Mouse (Mus musculus): ENCODE measurements around the gene Sgo2a. TPM values are rescaled to one million over a fixed set of nuclear protein-coding genes. Genes with fewer than 3 reads are reported as not detected.

Gene Sgo2a
- polyA plus RNA-seq, 1 experiment from 2014 or later = 9.5 TPM

- H3K4me2 ChIP-seq (replicated peaks) = no peak overlapping the region
- no peaks in the 10 kb centered on the region for H3K4me1 ChIP-seq
- H3K9me3 ChIP-seq = no peaks in the 10 kb centered on the region
- no peaks in the 10 kb centered on the region for H3K27me3 ChIP-seq
- no peak overlapping the region for H3K4me3 ChIP-seq
- H3K9ac ChIP-seq (replicated peaks) = no peak overlapping the region
- no peak for ATAC-seq (replicated peaks)
- WGBS = 88% methylated on average over 1 of the region's 1 CpGs
- no peaks in the 10 kb centered on the region for H3K36me3 ChIP-seq
- H3K27ac ChIP-seq (replicated peaks) = no peak overlapping the region
Measured at GRCm38 (mm10) chr1:58071509-58071908, 75.7 kb downstream of the Sgo2a start.

GRCm38 (mm10) chr1:58072416-58072815, 76.6 kb downstream of the Sgo2a start:
- H3K9ac ChIP-seq (replicated peaks) = no peak overlapping the region
- no peak overlapping the region for H3K4me2 ChIP-seq (replicated peaks)
- no peak for ATAC-seq (replicated peaks)
- H3K27ac ChIP-seq (replicated peaks) = no peak overlapping the region
- H3K9me3 ChIP-seq = no peaks in the 10 kb centered on the region
- no peak overlapping the region for H3K4me3 ChIP-seq
- 89% methylated on average over 2 of the region's 2 CpGs for WGBS
- no peaks in the 10 kb centered on the region for H3K4me1 ChIP-seq
- H3K27me3 ChIP-seq = no peaks in the 10 kb centered on the region
- H3K36me3 ChIP-seq = no peaks in the 10 kb centered on the region

DNA sequence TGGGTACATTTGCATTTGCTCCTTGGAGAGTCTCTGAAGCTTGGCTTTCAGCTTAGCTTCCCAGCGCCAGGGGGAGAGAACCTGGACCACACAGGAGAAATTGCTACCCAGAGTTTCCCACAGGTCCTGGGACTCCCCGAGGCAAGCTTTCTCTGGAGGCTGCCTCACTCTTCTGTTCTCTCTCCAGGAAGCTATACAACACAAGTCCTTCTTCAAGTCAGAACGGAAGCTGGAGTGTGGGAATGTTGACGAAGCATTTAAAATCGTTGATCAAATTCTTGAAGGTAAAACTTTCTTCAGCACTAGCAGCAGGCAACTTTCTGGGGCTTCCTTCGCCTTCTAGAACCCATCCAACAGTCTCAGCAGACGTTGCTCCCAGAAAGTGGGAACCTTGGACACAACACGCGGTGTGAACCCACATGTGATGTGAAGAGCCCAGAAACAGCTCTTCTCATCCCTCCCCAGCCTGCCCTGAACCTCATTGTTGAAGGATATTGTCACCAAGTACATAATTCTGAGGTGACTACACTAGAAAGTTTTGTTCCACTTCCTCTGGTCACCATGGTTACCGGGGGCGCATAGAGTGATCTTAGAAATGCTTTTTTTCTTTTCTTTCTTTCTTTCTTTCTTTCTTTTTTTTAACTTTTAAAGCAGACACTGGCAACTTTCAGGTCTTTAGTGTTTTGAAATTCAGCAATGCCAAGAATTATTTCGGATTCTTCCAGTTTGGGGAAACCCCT, 77.4 kb downstream of the Sgo2a start:
- Histone ChIP-seq H3K4me3 (no peak overlapping the region), H3K9ac (replicated peaks) (no peak overlapping the region), H3K4me1 (no peaks in the 10 kb centered on the region), H3K27me3 (no peaks in the 10 kb centered on the region), H3K27ac (replicated peaks) (no peak overlapping the region), H3K4me2 (replicated peaks) (no peak overlapping the region), H3K36me3 (no peaks in the 10 kb centered on the region), H3K9me3 (no peaks in the 10 kb centered on the region)
- no peak for ATAC-seq (replicated peaks)
- WGBS = 72% methylated on average over 12 of the region's 12 CpGs

DNA sequence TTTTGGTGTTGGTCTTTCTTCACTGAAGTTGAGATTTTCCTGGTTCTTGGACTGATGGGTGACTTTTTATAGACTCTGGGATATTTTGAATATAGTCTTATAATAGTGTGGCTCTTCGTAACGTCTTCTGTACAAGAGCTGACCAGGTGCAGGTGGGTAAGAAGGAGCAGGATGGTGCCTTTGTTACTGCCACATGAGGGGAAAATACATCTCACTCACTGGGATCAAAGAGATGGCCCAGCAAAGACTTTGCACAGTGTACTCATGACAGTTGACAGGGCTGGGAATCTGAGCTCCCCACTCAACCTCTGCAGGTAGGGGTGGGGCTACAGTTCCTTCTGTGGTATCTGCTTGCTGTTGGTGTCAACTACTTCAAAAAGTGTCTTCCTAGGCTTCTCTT, 78.5 kb downstream of the Sgo2a start:
- no peak for ATAC-seq (replicated peaks)
- 92% methylated on average over 2 of the region's 2 CpGs for WGBS
- H3K4me1 ChIP-seq = no peaks in the 10 kb centered on the region

More for the DNA sequence above, 78.5 kb downstream of the Sgo2a start:
- Histone ChIP-seq H3K9ac (replicated peaks) (no peak overlapping the region), H3K4me3 (no peak overlapping the region), H3K27ac (replicated peaks) (no peak overlapping the region), H3K36me3 (no peaks in the 10 kb centered on the region), H3K9me3 (no peaks in the 10 kb centered on the region), H3K27me3 (no peaks in the 10 kb centered on the region), H3K4me2 (replicated peaks) (no peak overlapping the region)

Other genes with a start within 250 kb of the Sgo2a start
- gene Spats2l, start 221.8 kb upstream of the Sgo2a start, polyA plus RNA-seq (2015; fragmentation: Nextera tagmentation; extraction: Ambion mirVana) = 50.6 and 53.1 TPM in 2 replicates
- 30.0 and 30.7 TPM in 2 replicates for gene Kctd18, start 23.0 kb downstream of the Sgo2a start, polyA plus RNA-seq (2015; fragmentation: Nextera tagmentation; extraction: Ambion mirVana)
- gene Aox1, start 34.0 kb downstream of the Sgo2a start, polyA plus RNA-seq (2015; fragmentation: Nextera tagmentation; extraction: Ambion mirVana) = 0.24 and 0.27 TPM in 2 replicates
- gene Aox3, start 117.2 kb downstream of the Sgo2a start, polyA plus RNA-seq (2015; fragmentation: Nextera tagmentation; extraction: Ambion mirVana) = 0.04 and 0.38 TPM in 2 replicates
- gene Aox4, start 214.4 kb downstream of the Sgo2a start, polyA plus RNA-seq (2015; fragmentation: Nextera tagmentation; extraction: Ambion mirVana) = 1.1 and 1.3 TPM in 2 replicates

Measured in forebrain, embryonic 15.5 days (tissue).